26 mouse cellular contexts compared by ENCODE assay signal in genomic region chr16:57378631-57379330, GRCm38 (mm10). TPM values are rescaled to one million over a fixed set of nuclear protein-coding genes. Genes with fewer than 3 reads are reported as not detected.
DNase-seq lines count a peak whose midpoint lies in the region; ATAC-seq and TF ChIP-seq lines count a peak whose summit lies in the region.
"Had no signal": no experiment of that assay in that cellular context is flagged by ENCODE, and none has a peak within 500 bp of the region (broad histone marks: within the 10 kb centered on the region; RNA-seq: fewer than 3 reads in every experiment).

No protein-coding gene starts in this region.

- ATAC-seq in limb, embryonic 13.5 days (ENCODE audit: low FRiP score, low read depth) = no peak
- ATAC-seq in hindbrain, embryonic 12.5 days (ENCODE audit: low FRiP score) = no peak
- ATAC-seq: CD4-positive, CD25-positive, alpha-beta regulatory T cell, adult 4 months; forebrain, embryonic 14.5 days; forebrain, postnatal 0 days; intestine, embryonic 15.5 days had no signal

- H3K27ac ChIP-seq in MEL (ENCODE audit: control insufficient read depth, low read depth, low read length) = peak overlapping the region; percentile 75
- peak overlapping the region; percentile 17; the same call in 1 of the 2 replicates for H3K27ac ChIP-seq in limb, embryonic 13.5 days
- H3K27ac ChIP-seq in hindbrain, embryonic 12.5 days = no peak overlapping the region
- no peak overlapping the region for H3K27ac ChIP-seq in midbrain, embryonic 10.5 days (replicated peaks)
- H3K27ac ChIP-seq: embryonic facial prominence, embryonic 15.5 days; heart, adult 2 months; heart, embryonic 10.5 days; heart, embryonic 13.5 days; hindbrain, embryonic 10.5 days; hindbrain, embryonic 15.5 days; intestine, embryonic 15.5 days had no signal

- H3K4me3 ChIP-seq in MEL (ENCODE audit: control insufficient read depth in 1 of 2, insufficient read depth in 1 of 2, low read depth in 2 of 2, low read length in 2 of 2) = peak overlapping the region in 1 of 2 experiments; percentile 23; a peak in 2 of 4 replicates
- H3K4me3 ChIP-seq in limb, embryonic 13.5 days = no peak overlapping the region
- no peak overlapping the region for H3K4me3 ChIP-seq in hindbrain, embryonic 12.5 days
- no peak overlapping the region for H3K4me3 ChIP-seq in midbrain, embryonic 10.5 days
- H3K4me3 ChIP-seq: embryonic facial prominence, embryonic 15.5 days; heart, adult 2 months; heart, embryonic 10.5 days; heart, embryonic 13.5 days; hindbrain, embryonic 10.5 days; hindbrain, embryonic 15.5 days; intestine, embryonic 15.5 days had no signal

- no peak overlapping the region for H3K4me2 ChIP-seq in limb, embryonic 13.5 days (replicated peaks)
- H3K4me2 ChIP-seq in hindbrain, embryonic 12.5 days (replicated peaks) = no peak overlapping the region
- H3K4me2 ChIP-seq: embryonic facial prominence, embryonic 15.5 days; heart, embryonic 13.5 days; hindbrain, embryonic 15.5 days; intestine, embryonic 15.5 days had no signal

- TF ChIP-seq EP300 in MEL (IDR thresholded peaks at IDR 0.05; ENCODE audit: low read depth in 1 of 2, low read length in 2 of 2) = peak; percentile 88 to 95

- no peaks in the 10 kb centered on the region for H3K9me3 ChIP-seq in MEL (replicated peaks; ENCODE audit: insufficient read depth, low read length)
- no peaks in the 10 kb centered on the region; the same call in 1 of the 2 replicates for H3K9me3 ChIP-seq in limb, embryonic 13.5 days
- no peaks in the 10 kb centered on the region for H3K9me3 ChIP-seq in hindbrain, embryonic 12.5 days (replicated peaks)
- no peaks in the 10 kb centered on the region for H3K9me3 ChIP-seq in midbrain, embryonic 10.5 days (replicated peaks)
- H3K9me3 ChIP-seq: embryonic facial prominence, embryonic 15.5 days; heart, embryonic 10.5 days; heart, embryonic 13.5 days; hindbrain, embryonic 10.5 days; hindbrain, embryonic 15.5 days; intestine, embryonic 15.5 days had no signal

- DNase-seq in 3134 (ENCODE audit: extremely low read depth, insufficient read length, low spot score) (peak; percentile 19), 3T3-L1 (ENCODE audit: low read depth, low spot score) (peak; percentile 61), MEL (ENCODE audit: low read depth, low spot score) (peak; percentile 79)
- DNase-seq in frontal cortex, postnatal 25 days (ENCODE audit: low spot score in 2 of 2) = no peak
- no peak for DNase-seq in midbrain, embryonic 10.5 days (ENCODE audit: low spot score)
- no peak for DNase-seq in layer of hippocampus, adult 18-20 months (ENCODE audit: low spot score in 2 of 2)
- DNase-seq: adrenal gland, adult 2 months; cerebellum, adult 11-12 months; cerebellum, adult 8-10 months; cerebellum, postnatal 36 days; embryo, embryonic 11 days; forebrain, postnatal 0 days; gastrocnemius, postnatal 25 days; heart, adult 2 months; heart, postnatal 14 days; kidney, adult 18-20 months had no signal

- no peaks in the 10 kb centered on the region for H3K79me2 ChIP-seq in MEL (ENCODE audit: control insufficient read depth, insufficient read depth, low read length, poor library complexity)

- TF ChIP-seq CTCF in MEL (IDR thresholded peaks at IDR 0.05 in 2 of 3, conservative IDR thresholded peaks at IDR 0.05 in 1 of 3; ENCODE audit: control insufficient read depth in 1 of 3, insufficient read depth in 1 of 3, low read depth in 2 of 3, low read length in 3 of 3, poor library complexity in 1 of 3, severe bottlenecking in 1 of 3) = no peak

- peaks cover 8 to 11% of the 10 kb centered on the region in 2 experiments for H3K4me1 ChIP-seq in MEL (ENCODE audit: control insufficient read depth in 1 of 2, insufficient read depth in 2 of 2, low read length in 2 of 2)
- H3K4me1 ChIP-seq in limb, embryonic 13.5 days = peaks cover 45% of the 10 kb centered on the region
- no peaks in the 10 kb centered on the region for H3K4me1 ChIP-seq in hindbrain, embryonic 12.5 days
- H3K4me1 ChIP-seq in midbrain, embryonic 10.5 days = peaks cover 9% of the 10 kb centered on the region
- H3K4me1 ChIP-seq: heart, embryonic 10.5 days; hindbrain, embryonic 10.5 days; hindbrain, embryonic 15.5 days; intestine, embryonic 15.5 days had no signal

- TF ChIP-seq RAD21 in MEL (IDR thresholded peaks at IDR 0.05; ENCODE audit: low read depth, low read length) = no peak

- peaks cover 0 to 21% of the 10 kb centered on the region in 2 experiments; a peak in 2 of 4 replicates for H3K36me3 ChIP-seq in MEL (ENCODE audit: control insufficient read depth in 1 of 2, insufficient read depth in 2 of 2, low read length in 2 of 2)
- no peaks in the 10 kb centered on the region for H3K36me3 ChIP-seq in limb, embryonic 13.5 days
- H3K36me3 ChIP-seq in hindbrain, embryonic 12.5 days = no peaks in the 10 kb centered on the region
- H3K36me3 ChIP-seq in midbrain, embryonic 10.5 days = no peaks in the 10 kb centered on the region
- H3K36me3 ChIP-seq: embryonic facial prominence, embryonic 15.5 days; heart, embryonic 10.5 days; hindbrain, embryonic 10.5 days; hindbrain, embryonic 15.5 days; intestine, embryonic 15.5 days had no signal

- no peak overlapping the region for H3K9ac ChIP-seq in MEL (ENCODE audit: control insufficient read depth, low read depth, low read length, poor library complexity, severe bottlenecking)
- no peak overlapping the region for H3K9ac ChIP-seq in limb, embryonic 13.5 days
- H3K9ac ChIP-seq in hindbrain, embryonic 12.5 days = no peak overlapping the region
- H3K9ac ChIP-seq: embryonic facial prominence, embryonic 15.5 days; forebrain, postnatal 0 days; heart, embryonic 13.5 days; hindbrain, embryonic 15.5 days; intestine, embryonic 15.5 days had no signal

- H3K27me3 ChIP-seq in MEL (ENCODE audit: control insufficient read depth in 1 of 2, insufficient read depth in 2 of 2, low read length in 2 of 2) = no peaks in the 10 kb centered on the region
- H3K27me3 ChIP-seq in limb, embryonic 13.5 days = no peaks in the 10 kb centered on the region
- no peaks in the 10 kb centered on the region for H3K27me3 ChIP-seq in hindbrain, embryonic 12.5 days
- H3K27me3 ChIP-seq in midbrain, embryonic 10.5 days (ENCODE audit: low read depth, poor library complexity, severe bottlenecking) = no peaks in the 10 kb centered on the region
- H3K27me3 ChIP-seq: embryonic facial prominence, embryonic 15.5 days; heart, embryonic 13.5 days; hindbrain, embryonic 15.5 days; intestine, embryonic 15.5 days had no signal

- 75% methylated on average over 9 of the region's 9 CpGs for WGBS in limb, embryonic 13.5 days
- 90% methylated on average over 9 of the region's 9 CpGs for WGBS in hindbrain, embryonic 12.5 days
- 87% methylated on average over 9 of the region's 9 CpGs for WGBS in midbrain, embryonic 10.5 days

- no peak for TF ChIP-seq POLR2A in MEL (IDR thresholded peaks at IDR 0.05; ENCODE audit: control insufficient read depth in 1 of 2, insufficient read depth in 1 of 2, low read depth in 1 of 2, low read length in 2 of 2, poor library complexity in 1 of 2)

TF ChIP-seq in MEL, 35 proteins besides CTCF, POLR2A, EP300 and RAD21 (continues in another document):
- TF ChIP-seq USF1 (IDR thresholded peaks at IDR 0.05; ENCODE audit: low read depth, low read length) = no peak
- no peak for TF ChIP-seq TAL1 (IDR thresholded peaks at IDR 0.05; ENCODE audit: low read length)
- TF ChIP-seq SMC3 (IDR thresholded peaks at IDR 0.05; ENCODE audit: low read depth, low read length) = no peak
- TF ChIP-seq POLR2AphosphoS5 (IDR thresholded peaks at IDR 0.05; ENCODE audit: borderline replicate concordance, low read depth, low read length) = no peak
- peak; percentile 91 for TF ChIP-seq RCOR1 (IDR thresholded peaks at IDR 0.05; ENCODE audit: low read depth, low read length)
- TF ChIP-seq ZMIZ1 (IDR thresholded peaks at IDR 0.05; ENCODE audit: low read depth, low read length) = no peak
- TF ChIP-seq CHD2 (IDR thresholded peaks at IDR 0.05; ENCODE audit: low read length) = no peak; the same call in 1 of the 2 replicates
- TF ChIP-seq NRF1 (IDR thresholded peaks at IDR 0.05; ENCODE audit: insufficient read depth, low read depth, low read length, poor library complexity, severe bottlenecking) = no peak
- TF ChIP-seq MYC (IDR thresholded peaks at IDR 0.05; ENCODE audit: low read depth, low read length) = 0 out of 2 replicates have a peak, but pooled peaks have one; percentile 43
- peak; percentile 97 for TF ChIP-seq GATA1 (IDR thresholded peaks at IDR 0.05; ENCODE audit: low read depth, low read length)
- TF ChIP-seq ELF1 (IDR thresholded peaks at IDR 0.05; ENCODE audit: low read depth, low read length) = peak; percentile 70
- no peak for TF ChIP-seq CHD1 (IDR thresholded peaks at IDR 0.05; ENCODE audit: low read depth, low read length)
- peak; percentile 41; the same call in 1 of the 2 replicates for TF ChIP-seq TBP (IDR thresholded peaks at IDR 0.05; ENCODE audit: low read depth, low read length)
- TF ChIP-seq MYB (IDR thresholded peaks at IDR 0.05; ENCODE audit: low read depth, low read length) = 0 out of 2 replicates have a peak, but pooled peaks have one; percentile 41
- peak; percentile 45; the same call in 1 of the 2 replicates for TF ChIP-seq BHLHE40 (IDR thresholded peaks at IDR 0.05; ENCODE audit: borderline replicate concordance, low read depth, low read length)
- peak; percentile 84 for TF ChIP-seq SIN3A (IDR thresholded peaks at IDR 0.05; ENCODE audit: low read length)
- peak; percentile 91 for TF ChIP-seq ETS1 (IDR thresholded peaks at IDR 0.05; ENCODE audit: low read depth, low read length)
- TF ChIP-seq NELFE (IDR thresholded peaks at IDR 0.05; ENCODE audit: low read depth, low read length) = no peak
- TF ChIP-seq ZNF384 (IDR thresholded peaks at IDR 0.05; ENCODE audit: low read depth, low read length) = peak; percentile 84
- no peak for TF ChIP-seq JUND (IDR thresholded peaks at IDR 0.05; ENCODE audit: low read depth, low read length)
- TF ChIP-seq TCF12 (IDR thresholded peaks at IDR 0.05; ENCODE audit: low read depth, low read length) = peak; percentile 86
- TF ChIP-seq MXI1 (IDR thresholded peaks at IDR 0.05; ENCODE audit: low read depth, low read length) = peak; percentile 36; the same call in 1 of the 2 replicates
- no peak for TF ChIP-seq GABPA (IDR thresholded peaks at IDR 0.05; ENCODE audit: low read depth, low read length)
- peak; percentile 56; the same call in 1 of the 2 replicates for TF ChIP-seq MAZ (IDR thresholded peaks at IDR 0.05; ENCODE audit: low read depth, low read length)

RNA-seq across cellular contexts. Expression of gene Filip1l, which starts 25.9 kb away (rescaled TPM):
- 0.27 and 0.39 TPM in 2 replicates for total RNA-seq in MEL (2012; rRNA removed)
- 1 to 10 TPM in 1 of 2 experiments, not detected in 1; 1.8 TPM for polyA plus RNA-seq in MEL (2012; ENCODE audit: insufficient read depth in 1 of 2, insufficient read length in 2 of 2, low read depth in 1 of 2, low replicate concordance in 2 of 2, missing spikeins in 1 of 2)
- 31.5 and 37.3 TPM in 2 replicates for polyA plus RNA-seq in limb, embryonic 13.5 days (2015; fragmentation: Nextera tagmentation; extraction: Ambion mirVana)
- 8.5 and 9.8 TPM in 2 replicates for polyA plus RNA-seq in hindbrain, embryonic 12.5 days (2016; fragmentation: Nextera tagmentation; extraction: Ambion mirVana)
- polyA plus RNA-seq in midbrain, embryonic 10.5 days (2016; fragmentation: Nextera tagmentation; extraction: Ambion mirVana) = 6.7 and 7.0 TPM in 2 replicates
- 1 to 10 TPM; 3.2 to 4.6 TPM for total RNA-seq in layer of hippocampus, adult 18-20 months (2021)

Comparison
In these comparisons a context has a peak if more than half of its experiments do, and no peak if none do; other contexts are left out.
1. DNase-seq: peak in 3134 (single experiment), 3T3-L1 (single experiment) and MEL (single experiment); none in frontal cortex, postnatal 25 days (0 of 2), midbrain, embryonic 10.5 days (single experiment) and layer of hippocampus, adult 18-20 months (0 of 2).
2. H3K27ac ChIP-seq: peak in MEL (single experiment) and limb, embryonic 13.5 days (single experiment); none in hindbrain, embryonic 12.5 days (single experiment) and midbrain, embryonic 10.5 days (single experiment).